Mouse (Mus musculus) adrenal gland, postnatal 36 days (tissue): ENCODE results near the gene Plcg2. TPM values are rescaled to one million over a fixed set of nuclear protein-coding genes. Genes with fewer than 3 reads are reported as not detected.

Source experiments
- DNase-seq, 2 experiments: peaks; one replicate each; pipeline ENCODE4 v3.0.0; 2021; ENCODE audit warnings: mixed read lengths in 1 of 2
- long read RNA-seq, 2 experiments: library from polyadenylated mRNA; stranded (forward); transcript quantifications; one replicate each; pipeline ENCODE4 v2.0.0; 2021; ENCODE audit warnings: borderline sequencing depth in 2 of 2
- total RNA-seq, 2 experiments: library from RNA; stranded (reverse); gene quantifications; 2 replicates each; pipeline ENCODE4 v1.2.3; 2021

The Plcg2 gene
- total RNA-seq = 1 to 10 TPM; 4.1 to 6.7 TPM
- long read RNA-seq, experiment 1 = 0 reads
- long read RNA-seq, experiment 2, full-length matches to known transcripts = 1 of 2 reads
- long read RNA-seq, experiment 2, partial matches to known transcripts = 0 of 2 reads
- long read RNA-seq, experiment 2, other reads (novel, unspliced or antisense) = 1 of 2 reads

- DNase-seq = peak; percentile 64 to 76
Observed at GRCm38 (mm10) chr8:117498179-117498914, at the start of gene Plcg2. Gene Plcg2 (plus strand): TSS chr8:117498291.

- DNase-seq = no peak
Observed at GRCm38 (mm10) chr8:117451072-117451471, 47.0 kb upstream of the Plcg2 start.

GRCm38 (mm10) chr8:117453974-117454373 lies 44.1 kb upstream of the Plcg2 start:
- no peak for DNase-seq

DNA sequence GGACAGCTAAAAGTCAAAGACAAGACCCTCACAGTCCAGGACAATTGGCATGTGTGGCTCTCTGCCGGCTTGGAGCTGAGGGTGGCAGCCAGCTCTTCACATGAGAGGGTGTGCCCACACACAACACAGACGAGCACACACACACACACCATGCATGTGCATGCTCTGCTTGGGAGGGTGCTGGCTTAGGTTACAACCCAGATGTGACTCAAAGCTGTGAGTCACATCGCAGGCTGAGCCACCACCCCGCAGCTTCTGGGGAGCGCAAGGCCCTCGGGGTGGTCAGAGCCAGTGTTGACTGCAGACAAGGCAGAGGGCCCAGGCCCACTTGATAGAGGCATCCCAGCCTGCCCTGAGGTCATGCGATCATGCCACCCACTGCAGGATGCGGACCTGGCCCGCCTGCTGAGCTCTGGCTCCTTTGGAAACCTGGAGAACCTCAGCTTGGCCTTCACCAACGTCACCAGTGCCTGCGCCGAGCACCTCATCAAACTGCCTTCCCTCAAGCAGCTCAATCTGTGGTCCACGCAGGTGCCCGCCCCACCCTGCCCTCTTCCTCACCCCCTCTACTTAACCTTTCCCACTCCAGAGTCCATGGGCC lies 43.5 kb upstream of the Plcg2 start:
- peak; percentile 55 to 70 for DNase-seq

GRCm38 (mm10) chr8:117455701-117456100 lies 42.4 kb upstream of the Plcg2 start:
- DNase-seq = no peak

DNA sequence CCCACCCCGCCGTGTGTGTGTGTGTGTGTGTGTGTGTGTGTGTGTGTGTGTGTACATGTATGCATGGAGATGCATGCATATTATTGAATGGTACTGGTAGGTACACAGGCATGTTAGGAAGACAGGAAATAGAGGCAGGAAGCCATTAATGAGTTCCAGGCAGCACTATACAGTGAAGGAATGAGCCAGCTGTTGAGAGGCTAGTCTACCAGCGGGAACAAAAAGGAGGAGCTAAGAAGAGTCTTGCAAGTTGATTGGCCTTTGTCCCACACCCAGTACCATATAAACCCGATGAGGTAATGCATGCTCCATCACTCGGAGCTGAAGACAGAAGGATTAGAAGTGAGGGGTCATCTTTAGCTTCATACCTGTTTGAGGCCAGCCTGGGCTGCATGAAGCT lies 39.7 kb upstream of the Plcg2 start:
- no peak for DNase-seq

- no peak for DNase-seq
Observed at GRCm38 (mm10) chr8:117462701-117463284, 35.3 kb upstream of the Plcg2 start.

GRCm38 (mm10) chr8:117464525-117464924 lies 33.6 kb upstream of the Plcg2 start:
- no peak for DNase-seq

- peak; percentile 60 to 73 for DNase-seq
Observed at GRCm38 (mm10) chr8:117465250-117465649, 32.8 kb upstream of the Plcg2 start.

GRCm38 (mm10) chr8:117467466-117467865 lies 30.6 kb upstream of the Plcg2 start:
- no peak for DNase-seq

DNA sequence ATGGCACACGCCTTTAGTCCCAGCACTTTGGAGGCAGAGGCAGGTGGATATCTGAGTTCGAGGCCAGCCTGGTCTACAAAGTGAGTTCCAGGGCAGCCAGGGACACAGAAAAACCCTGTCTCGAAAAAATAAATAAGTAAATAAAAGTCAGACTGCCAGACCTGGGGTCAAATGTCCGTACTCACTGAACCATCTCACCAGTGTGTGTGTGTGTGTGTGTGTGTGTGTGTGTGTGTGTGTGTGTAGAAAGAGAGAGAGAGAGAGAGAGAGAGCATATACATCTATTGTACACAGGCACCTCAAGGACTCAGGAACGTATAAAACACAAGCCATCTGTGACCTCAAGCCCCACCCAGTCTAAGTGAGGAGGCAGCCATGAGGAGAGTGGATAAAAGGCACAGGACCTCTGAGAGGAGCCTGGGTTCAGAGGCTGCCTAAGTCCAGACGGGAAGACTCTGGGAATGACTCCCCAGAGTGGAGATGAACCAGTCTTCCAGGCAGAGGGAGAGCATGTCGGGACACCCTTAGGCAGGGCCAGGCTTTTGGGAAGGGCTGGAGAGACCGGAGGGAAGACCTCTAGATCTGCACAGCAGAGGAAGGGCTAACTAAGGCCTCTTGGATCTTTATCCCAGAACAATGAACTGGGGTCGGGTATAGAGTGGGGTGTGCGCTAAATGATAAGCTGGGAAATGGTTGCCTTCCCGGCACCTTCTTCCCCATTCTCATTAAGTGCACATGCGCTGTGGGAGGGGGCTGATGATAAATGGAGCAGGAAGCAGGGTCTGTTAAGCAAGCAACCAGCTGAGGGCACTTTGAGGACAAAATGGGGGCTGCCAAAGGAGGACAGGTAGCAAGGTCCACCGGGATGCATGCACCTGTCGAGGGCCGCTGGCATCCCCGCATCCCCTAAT lies 28.4 kb upstream of the Plcg2 start:
- no peak for DNase-seq

DNA sequence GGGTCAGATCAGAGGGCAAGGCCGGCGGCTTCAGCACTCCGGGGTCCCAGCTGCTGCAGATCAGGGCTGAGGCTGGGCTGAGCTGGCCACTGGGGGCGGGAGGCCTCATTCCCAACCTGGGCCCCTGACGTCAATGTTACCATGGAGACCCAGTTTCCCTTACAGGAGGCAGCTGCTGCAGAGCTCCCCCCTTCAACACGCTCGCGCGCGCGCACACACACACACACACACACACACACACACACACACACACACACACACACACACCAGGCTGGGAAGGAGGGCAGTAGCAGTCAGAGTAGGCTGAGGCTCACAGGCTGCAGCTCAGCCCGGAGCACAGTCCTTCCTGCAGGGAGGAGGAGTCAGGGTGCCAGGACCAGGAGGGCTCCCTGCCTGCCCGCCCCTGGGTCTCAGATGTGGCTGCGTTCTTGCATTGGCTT lies 27.7 kb upstream of the Plcg2 start:
- DNase-seq = peak; percentile 74 to 78

- peak; percentile 65 to 82 for DNase-seq
Observed at GRCm38 (mm10) chr8:117471174-117471573, 26.9 kb upstream of the Plcg2 start.

DNA sequence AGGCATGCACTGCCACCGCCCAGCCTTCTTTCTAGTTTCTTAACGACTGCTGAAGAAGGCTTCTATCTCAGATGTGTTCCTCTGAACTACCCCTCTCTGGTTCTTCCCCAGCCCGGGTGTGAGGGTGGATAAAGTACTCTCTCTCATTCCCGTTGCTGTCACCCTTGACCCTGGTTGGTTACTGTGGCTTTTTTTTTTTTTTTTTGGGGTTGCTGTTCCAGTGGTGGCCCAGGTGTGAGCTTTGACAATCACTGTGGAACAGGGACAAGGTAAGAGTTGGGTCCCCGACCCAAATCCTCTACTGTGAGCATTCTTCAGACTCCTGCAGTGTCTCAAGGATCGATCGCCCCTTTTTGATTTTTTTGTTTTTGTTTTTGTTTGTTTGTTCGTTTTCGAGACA lies 26.4 kb upstream of the Plcg2 start:
- DNase-seq = no peak

DNA sequence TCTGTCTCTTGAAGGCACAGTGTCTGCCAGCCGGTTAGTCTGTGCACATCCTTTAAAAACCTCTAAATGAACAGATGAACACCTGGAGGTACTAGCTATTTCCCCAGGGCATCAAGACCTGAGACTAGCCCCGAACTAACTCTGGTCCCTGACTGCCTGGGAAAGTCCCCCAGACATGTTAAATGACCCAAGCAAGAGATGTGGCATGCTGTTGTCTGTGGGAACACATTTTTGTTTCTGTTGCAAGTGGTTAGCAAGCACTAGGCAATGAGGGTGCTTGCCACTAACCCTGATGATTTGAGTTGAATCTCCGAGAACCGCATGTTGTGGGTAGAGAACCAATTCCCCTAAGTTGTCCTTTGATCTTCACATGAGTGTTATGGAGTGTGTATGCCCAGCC lies 25.8 kb upstream of the Plcg2 start:
- no peak for DNase-seq

- peak; percentile 94 to 95 for DNase-seq
Observed at GRCm38 (mm10) chr8:117474944-117475343, 23.1 kb upstream of the Plcg2 start.

DNA sequence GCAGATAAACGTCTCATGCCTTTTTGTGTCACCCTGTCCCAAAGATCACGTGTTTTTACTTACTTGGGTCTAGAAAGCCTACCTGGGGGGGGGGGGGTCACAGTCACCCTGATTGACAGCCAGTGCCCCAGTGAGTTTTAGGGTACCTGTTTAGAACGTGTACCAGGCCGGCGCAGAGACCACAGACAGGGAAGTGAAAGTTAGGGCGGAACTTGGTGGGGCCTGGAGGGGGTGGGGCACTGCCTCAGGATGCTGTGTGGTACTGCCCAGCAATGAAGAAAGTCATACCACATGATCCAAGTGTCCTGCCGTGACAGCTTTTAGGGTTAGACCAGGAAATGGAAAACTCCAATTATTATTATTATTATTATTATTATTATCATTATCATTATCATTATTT lies 22.3 kb upstream of the Plcg2 start:
- peak in 1 of 2 experiments; percentile 39 for DNase-seq

DNA sequence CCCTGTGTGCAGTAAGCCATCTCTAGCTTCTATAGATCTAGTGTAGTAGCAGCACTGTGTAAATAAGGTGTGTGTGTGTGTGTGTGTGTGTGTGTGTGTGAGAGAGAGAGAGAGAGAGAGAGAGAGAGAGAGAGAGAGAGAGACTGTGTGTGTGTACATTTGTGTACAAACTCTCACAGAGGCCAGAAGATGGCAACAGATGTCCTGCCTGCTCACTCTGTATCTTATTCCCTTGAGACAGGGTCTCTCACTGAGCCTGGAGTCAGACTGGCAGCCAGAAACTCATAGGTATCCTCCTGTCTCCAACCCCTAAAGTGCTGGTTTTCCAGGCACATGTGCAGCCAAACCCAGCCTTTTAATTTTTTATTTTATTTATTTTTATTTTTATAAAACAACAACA lies 20.0 kb upstream of the Plcg2 start:
- DNase-seq = no peak

DNA sequence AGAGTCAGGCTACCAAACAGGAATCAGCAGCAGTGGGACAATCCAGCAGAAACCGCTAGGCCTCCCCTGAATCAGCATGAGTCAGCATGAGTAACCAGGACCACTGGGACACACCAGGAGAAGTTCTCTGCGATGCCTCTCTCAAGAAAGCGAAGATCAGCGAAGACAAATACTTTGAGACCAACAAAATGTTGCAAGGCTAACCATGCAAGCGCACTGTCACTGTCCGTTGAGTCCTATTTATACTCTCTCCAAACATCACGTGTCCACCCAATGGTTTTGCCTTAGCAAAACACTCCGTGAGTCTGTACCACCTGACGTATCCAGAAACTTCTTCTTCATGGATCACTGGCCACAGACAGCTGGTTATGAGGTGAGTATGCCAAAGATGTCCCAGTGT lies 18.1 kb upstream of the Plcg2 start:
- no peak for DNase-seq

GRCm38 (mm10) chr8:117480516-117480915 lies 17.6 kb upstream of the Plcg2 start:
- no peak for DNase-seq

DNA sequence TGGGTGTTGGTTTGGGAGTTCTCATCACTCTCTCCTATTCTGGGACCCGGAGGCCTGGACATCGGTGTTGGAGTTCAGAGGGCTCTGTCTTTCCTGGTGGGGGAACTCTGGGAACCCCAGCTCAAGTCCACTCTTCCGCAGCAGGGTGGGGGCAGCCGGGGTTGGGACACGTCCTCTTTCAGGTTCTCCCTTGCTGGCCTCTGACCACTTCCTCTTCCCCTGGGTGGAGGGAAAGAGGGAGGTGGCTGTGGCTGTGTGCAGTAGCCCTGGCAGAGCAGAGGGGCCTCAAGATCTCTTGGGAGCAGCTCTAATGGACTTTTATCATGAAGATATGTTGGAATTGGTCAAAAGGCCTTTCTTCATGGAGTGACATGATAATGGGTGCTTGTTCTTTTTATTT lies 16.3 kb upstream of the Plcg2 start:
- peak in 1 of 2 experiments; percentile 48 for DNase-seq

DNA sequence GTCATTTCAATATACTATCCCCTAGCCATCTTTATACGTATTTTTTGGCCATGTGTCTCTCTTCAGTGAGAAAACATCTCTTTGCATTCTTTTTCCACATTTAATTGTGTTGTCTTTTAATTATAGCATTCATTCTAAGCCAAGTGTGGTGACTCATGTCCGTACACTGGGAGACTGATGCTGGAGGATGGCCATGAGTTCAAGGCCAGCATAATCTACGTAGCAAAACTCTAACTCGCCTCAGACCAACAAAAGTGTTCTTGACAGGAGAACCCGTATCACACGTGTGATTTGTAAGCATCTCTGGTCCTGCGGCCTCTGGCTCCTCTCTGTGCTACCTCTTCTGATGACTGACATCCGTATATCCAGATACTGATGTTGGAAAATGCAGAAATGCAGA lies 13.4 kb upstream of the Plcg2 start:
- DNase-seq = peak; percentile 46 to 56
